Mouse (Mus musculus): Measurements from ENCODE around the gene Dtx4. TPM values are rescaled to one million over a fixed set of nuclear protein-coding genes. Genes with fewer than 3 reads are reported as not detected.

Gene Dtx4
- polyA plus RNA-seq, 1 experiment from 2014 or later, result 39.8 TPM

DNA sequence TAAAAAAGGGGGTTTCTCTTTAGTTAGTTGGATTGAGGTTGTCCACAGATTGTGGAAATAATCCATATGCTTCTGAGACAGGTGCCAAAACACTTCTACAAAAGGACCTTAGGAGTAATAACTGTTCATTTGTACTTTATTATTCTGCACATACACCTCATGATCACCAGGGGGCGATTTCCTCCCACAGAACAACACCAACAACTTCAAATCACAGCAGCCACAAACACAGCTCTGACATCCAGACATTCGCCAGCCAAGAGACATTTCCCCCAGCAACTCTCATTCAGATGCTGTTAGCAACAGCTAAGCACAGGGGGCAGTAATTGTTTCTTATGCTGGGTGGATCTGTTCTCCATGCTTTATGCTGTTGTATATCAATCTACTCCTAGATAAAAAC is 68.2 kb downstream of the Dtx4 start:
- Histone ChIP-seq H3K27me3 (ENCODE audit: control insufficient read depth, insufficient read depth, low read length) (no peaks in the 10 kb centered on the region), H3K9ac (ENCODE audit: low read length) (no peak overlapping the region), H3K27ac (ENCODE audit: low read depth, low read length) (no peak overlapping the region), H3K36me3 (ENCODE audit: control insufficient read depth, insufficient read depth, low read length) (no peaks in the 10 kb centered on the region), H3K4me2 (ENCODE audit: low read depth, low read length, severe bottlenecking) (no peak overlapping the region), H3K9me3 (ENCODE audit: control insufficient read depth, low read length) (no peaks in the 10 kb centered on the region), H3K4me3 (ENCODE audit: low read depth, low read length) (no peak overlapping the region), H3K4me1 (replicated peaks; ENCODE audit: control insufficient read depth, insufficient read depth, low read length) (no peaks in the 10 kb centered on the region)
- DNase-seq (ENCODE audit: low spot score), result no peak
- WGBS, result 7% methylated on average over 2 of the region's 2 CpGs
- ATAC-seq (replicated peaks; ENCODE audit: low FRiP score), result peak; percentile 76

DNA sequence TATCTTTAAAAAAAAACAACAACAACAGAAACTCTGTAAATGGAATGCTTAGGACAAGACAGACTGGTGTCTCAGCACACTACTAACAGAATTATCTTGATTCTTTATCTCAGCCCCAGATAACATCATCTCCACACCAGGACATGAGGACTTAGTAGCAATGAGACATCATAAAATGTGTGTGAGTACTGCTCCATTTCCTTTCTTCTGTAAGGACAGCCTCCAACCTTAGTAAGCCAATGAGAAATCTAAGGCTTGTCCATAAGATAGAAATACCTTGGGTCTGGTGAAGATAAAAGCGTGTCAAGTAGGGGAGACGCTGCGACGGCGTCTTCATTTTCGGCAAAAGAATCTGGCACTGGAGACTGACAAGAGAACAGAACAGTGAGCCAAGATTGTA is 73.6 kb downstream of the Dtx4 start, which contains the start of gene Pfpl:
Pfpl (plus strand) TSS at position 301 of the 400 bp plus-strand sequence.
- no peak for ATAC-seq (replicated peaks; ENCODE audit: low FRiP score)
- H3K9me3 ChIP-seq (ENCODE audit: control insufficient read depth, low read length), result no peaks in the 10 kb centered on the region
- no peak within 1 kb of the TSS for H3K9ac ChIP-seq (ENCODE audit: low read length)
- WGBS, result 92% methylated on average over 6 of the region's 6 CpGs
- H3K27me3 ChIP-seq (ENCODE audit: control insufficient read depth, insufficient read depth, low read length), result no peaks in the 10 kb centered on the region
- H3K36me3 ChIP-seq (ENCODE audit: control insufficient read depth, insufficient read depth, low read length), result no peaks in the 10 kb centered on the region
- no peak within 1 kb of the TSS for H3K27ac ChIP-seq (ENCODE audit: low read depth, low read length)
- no peak within 1 kb of the TSS for H3K4me2 ChIP-seq (ENCODE audit: low read depth, low read length, severe bottlenecking)
- no peak within 1 kb of the TSS for H3K4me3 ChIP-seq (ENCODE audit: low read depth, low read length)
- no peaks in the 10 kb centered on the region for H3K4me1 ChIP-seq (replicated peaks; ENCODE audit: control insufficient read depth, insufficient read depth, low read length)
- DNase-seq (ENCODE audit: low spot score), result no peak

DNA sequence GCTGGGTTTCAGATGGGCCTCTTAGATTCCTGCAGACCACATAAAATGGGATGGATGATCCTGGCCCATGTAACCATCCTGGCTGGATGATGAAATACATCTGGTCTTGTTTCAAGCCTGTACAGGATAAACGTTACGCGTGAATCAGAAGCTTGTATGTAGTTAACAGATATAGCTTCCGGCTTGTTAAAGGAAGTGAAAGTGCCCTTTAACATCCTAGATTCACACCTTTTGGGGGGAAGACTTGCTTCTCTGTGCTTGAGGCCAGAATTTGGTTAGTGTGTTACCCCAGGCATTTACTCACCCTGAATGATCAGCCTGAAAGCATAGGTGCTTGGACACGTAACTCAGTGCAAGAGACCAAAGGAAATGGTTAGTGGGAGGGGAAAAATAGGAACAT is 74.2 kb downstream of the Dtx4 start:
- no peaks in the 10 kb centered on the region for H3K4me1 ChIP-seq (replicated peaks; ENCODE audit: control insufficient read depth, insufficient read depth, low read length)
- no peaks in the 10 kb centered on the region for H3K9me3 ChIP-seq (ENCODE audit: control insufficient read depth, low read length)
- H3K9ac ChIP-seq (ENCODE audit: low read length), result no peak overlapping the region
- no peak for ATAC-seq (replicated peaks; ENCODE audit: low FRiP score)
- no peak overlapping the region for H3K4me3 ChIP-seq (ENCODE audit: low read depth, low read length)
- no peak overlapping the region for H3K27ac ChIP-seq (ENCODE audit: low read depth, low read length)
- WGBS, result 93% methylated on average over 5 of the region's 5 CpGs
- DNase-seq (ENCODE audit: low spot score), result no peak
- H3K27me3 ChIP-seq (ENCODE audit: control insufficient read depth, insufficient read depth, low read length), result no peaks in the 10 kb centered on the region
- no peak overlapping the region for H3K4me2 ChIP-seq (ENCODE audit: low read depth, low read length, severe bottlenecking)
- no peaks in the 10 kb centered on the region for H3K36me3 ChIP-seq (ENCODE audit: control insufficient read depth, insufficient read depth, low read length)

DNA sequence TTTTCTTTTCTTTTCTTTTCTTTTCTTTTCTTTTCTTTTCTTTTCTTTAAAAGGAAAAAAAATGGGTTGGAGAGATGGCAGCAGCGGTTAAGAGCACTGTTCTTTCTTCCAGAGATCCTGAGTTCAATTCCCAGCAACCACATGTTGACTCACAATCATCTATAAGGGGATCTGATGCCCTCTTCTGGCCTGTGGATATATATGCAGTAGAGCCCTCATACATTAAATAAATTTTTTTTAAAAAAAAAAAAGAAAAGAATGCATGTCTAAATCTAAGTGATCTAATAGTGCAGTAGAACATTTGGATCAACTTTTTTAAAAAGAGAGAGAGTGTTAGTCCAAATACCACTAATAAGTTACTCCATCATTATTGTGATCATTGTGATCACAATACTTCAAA is 79.6 kb downstream of the Dtx4 start:
- Histone ChIP-seq H3K27ac (ENCODE audit: low read depth, low read length) (no peak overlapping the region), H3K4me3 (ENCODE audit: low read depth, low read length) (no peak overlapping the region), H3K36me3 (ENCODE audit: control insufficient read depth, insufficient read depth, low read length) (no peaks in the 10 kb centered on the region), H3K4me2 (ENCODE audit: low read depth, low read length, severe bottlenecking) (no peak overlapping the region), H3K27me3 (ENCODE audit: control insufficient read depth, insufficient read depth, low read length) (no peaks in the 10 kb centered on the region), H3K4me1 (replicated peaks; ENCODE audit: control insufficient read depth, insufficient read depth, low read length) (no peaks in the 10 kb centered on the region), H3K9ac (ENCODE audit: low read length) (no peak overlapping the region), H3K9me3 (ENCODE audit: control insufficient read depth, low read length) (no peaks in the 10 kb centered on the region)
- WGBS, result 56% methylated on average over 1 of the region's 1 CpGs
- ATAC-seq (replicated peaks; ENCODE audit: low FRiP score) (no peak), DNase-seq (ENCODE audit: low spot score) (no peak)

DNA sequence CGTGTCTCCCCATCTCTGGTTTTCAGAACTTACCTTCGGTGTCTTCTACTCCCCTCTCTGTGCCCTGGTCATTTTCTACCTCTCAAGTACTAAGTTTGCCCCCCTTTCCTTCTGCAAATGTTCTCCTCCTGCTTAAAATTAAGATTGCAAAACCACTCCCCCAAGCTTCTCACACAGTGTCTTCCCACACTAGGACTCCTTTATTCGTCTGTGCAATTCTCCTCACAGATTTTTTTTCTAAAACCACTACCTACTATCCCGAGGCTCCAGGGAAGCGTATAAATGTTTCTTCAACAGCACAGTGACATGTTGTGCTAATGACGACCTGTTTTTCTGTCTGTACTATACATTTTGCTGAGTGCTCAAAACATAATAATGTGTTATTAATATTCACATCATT is 80.7 kb downstream of the Dtx4 start:
- 83% methylated on average over 6 of the region's 6 CpGs for WGBS
- H3K27me3 ChIP-seq (ENCODE audit: control insufficient read depth, insufficient read depth, low read length), result no peaks in the 10 kb centered on the region
- H3K4me3 ChIP-seq (ENCODE audit: low read depth, low read length), result no peak overlapping the region
- DNase-seq (ENCODE audit: low spot score) (no peak), ATAC-seq (replicated peaks; ENCODE audit: low FRiP score) (no peak)
- H3K4me1 ChIP-seq (replicated peaks; ENCODE audit: control insufficient read depth, insufficient read depth, low read length), result no peaks in the 10 kb centered on the region
- no peak overlapping the region for H3K27ac ChIP-seq (ENCODE audit: low read depth, low read length)
- H3K9ac ChIP-seq (ENCODE audit: low read length), result no peak overlapping the region
- H3K9me3 ChIP-seq (ENCODE audit: control insufficient read depth, low read length), result no peaks in the 10 kb centered on the region
- no peak overlapping the region for H3K4me2 ChIP-seq (ENCODE audit: low read depth, low read length, severe bottlenecking)
- H3K36me3 ChIP-seq (ENCODE audit: control insufficient read depth, insufficient read depth, low read length), result no peaks in the 10 kb centered on the region

DNA sequence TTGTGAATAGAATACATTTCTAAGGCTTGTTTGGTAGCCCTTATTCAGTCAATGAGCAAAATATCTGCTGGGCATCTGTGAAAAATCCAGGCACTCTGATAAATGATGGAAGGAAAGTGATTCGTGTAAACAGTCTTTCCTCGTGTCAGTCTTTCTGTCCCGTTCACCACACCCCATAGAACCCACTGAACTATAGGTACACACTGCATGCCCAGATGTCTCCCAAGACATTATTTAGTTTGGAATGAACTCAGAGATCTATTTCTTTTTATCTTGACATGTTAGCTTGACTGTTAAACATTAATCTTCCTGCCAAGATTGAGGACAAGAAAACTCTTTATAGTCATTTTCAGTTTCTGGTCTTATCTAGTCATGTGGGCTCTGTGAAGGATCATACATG is 82.9 kb downstream of the Dtx4 start:
- Histone ChIP-seq H3K9me3 (ENCODE audit: control insufficient read depth, low read length) (no peaks in the 10 kb centered on the region), H3K27ac (ENCODE audit: low read depth, low read length) (no peak overlapping the region), H3K36me3 (ENCODE audit: control insufficient read depth, insufficient read depth, low read length) (no peaks in the 10 kb centered on the region), H3K27me3 (ENCODE audit: control insufficient read depth, insufficient read depth, low read length) (no peaks in the 10 kb centered on the region), H3K9ac (ENCODE audit: low read length) (no peak overlapping the region), H3K4me3 (ENCODE audit: low read depth, low read length) (no peak overlapping the region), H3K4me1 (replicated peaks; ENCODE audit: control insufficient read depth, insufficient read depth, low read length) (no peaks in the 10 kb centered on the region), H3K4me2 (ENCODE audit: low read depth, low read length, severe bottlenecking) (no peak overlapping the region)
- 91% methylated on average over 3 of the region's 3 CpGs for WGBS
- DNase-seq (ENCODE audit: low spot score) (no peak), ATAC-seq (replicated peaks; ENCODE audit: low FRiP score) (no peak)

DNA sequence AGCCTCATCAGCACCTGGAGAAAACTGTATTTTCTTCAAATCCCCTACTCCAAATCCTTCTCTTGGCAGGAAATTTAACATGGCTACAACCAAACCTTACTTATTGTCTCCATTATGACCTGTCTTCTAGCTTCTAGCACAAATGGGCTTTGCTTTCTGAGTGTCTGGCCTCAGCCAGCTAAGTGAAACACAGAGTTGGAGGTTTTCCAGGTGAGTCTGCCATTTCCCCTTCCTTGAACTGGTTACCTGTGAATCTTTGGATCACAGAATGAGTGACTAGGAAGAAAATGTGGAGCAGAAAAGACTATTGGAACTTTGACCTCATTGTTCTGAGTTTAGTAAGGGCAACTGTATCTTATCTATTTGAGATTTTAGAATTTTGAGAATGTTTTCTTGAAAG is 83.9 kb downstream of the Dtx4 start, which contains the start of gene Olfr1441:
Olfr1441 (plus strand) TSS at position 73 of the 400 bp plus-strand sequence.
- Histone ChIP-seq H3K9me3 (ENCODE audit: control insufficient read depth, low read length) (no peaks in the 10 kb centered on the region), H3K27ac (ENCODE audit: low read depth, low read length) (no peak within 1 kb of the TSS), H3K4me3 (ENCODE audit: low read depth, low read length) (no peak within 1 kb of the TSS), H3K9ac (ENCODE audit: low read length) (no peak within 1 kb of the TSS), H3K4me2 (ENCODE audit: low read depth, low read length, severe bottlenecking) (no peak within 1 kb of the TSS), H3K27me3 (ENCODE audit: control insufficient read depth, insufficient read depth, low read length) (no peaks in the 10 kb centered on the region), H3K36me3 (ENCODE audit: control insufficient read depth, insufficient read depth, low read length) (no peaks in the 10 kb centered on the region), H3K4me1 (replicated peaks; ENCODE audit: control insufficient read depth, insufficient read depth, low read length) (no peaks in the 10 kb centered on the region)
- ATAC-seq (replicated peaks; ENCODE audit: low FRiP score) (no peak), DNase-seq (ENCODE audit: low spot score) (no peak)

Other genes with a start within 250 kb of the Dtx4 start
- not detected in 2 replicates for gene Olfr235, start 240.4 kb downstream of the Dtx4 start, polyA plus RNA-seq (2014; fragmentation: Nextera tagmentation; extraction: Ambion mirVana)
- gene Olfr1434, start 221.6 kb downstream of the Dtx4 start, polyA plus RNA-seq (2014; fragmentation: Nextera tagmentation; extraction: Ambion mirVana), result not detected in 2 replicates
- gene Olfr1436, start 202.3 kb downstream of the Dtx4 start, polyA plus RNA-seq (2014; fragmentation: Nextera tagmentation; extraction: Ambion mirVana), result not detected in 2 replicates
- not detected in 2 replicates for gene Olfr1437, start 176.4 kb downstream of the Dtx4 start, polyA plus RNA-seq (2014; fragmentation: Nextera tagmentation; extraction: Ambion mirVana)
- gene Olfr1438-ps1, start 165.5 kb downstream of the Dtx4 start, polyA plus RNA-seq (2014; fragmentation: Nextera tagmentation; extraction: Ambion mirVana), result not detected in 2 replicates
- gene Olfr1440, start 114.2 kb downstream of the Dtx4 start, polyA plus RNA-seq (2014; fragmentation: Nextera tagmentation; extraction: Ambion mirVana), result not detected in 2 replicates
- gene Olfr1441, start 84.0 kb downstream of the Dtx4 start, polyA plus RNA-seq (2014; fragmentation: Nextera tagmentation; extraction: Ambion mirVana), result not detected in 2 replicates
- not detected in 2 replicates for gene Pfpl, start 73.5 kb downstream of the Dtx4 start, polyA plus RNA-seq (2014; fragmentation: Nextera tagmentation; extraction: Ambion mirVana)
- gene Mpeg1, start 40.7 kb downstream of the Dtx4 start, polyA plus RNA-seq (2014; fragmentation: Nextera tagmentation; extraction: Ambion mirVana), result 0.28 and 0.41 TPM in 2 replicates
- 25.0 and 28.7 TPM in 2 replicates for gene Fam111a, start 44.3 kb upstream of the Dtx4 start, polyA plus RNA-seq (2014; fragmentation: Nextera tagmentation; extraction: Ambion mirVana)
- not detected in 2 replicates for gene Gm4952, start 98.5 kb upstream of the Dtx4 start, polyA plus RNA-seq (2014; fragmentation: Nextera tagmentation; extraction: Ambion mirVana)
- gene Glyat, start 131.9 kb upstream of the Dtx4 start, polyA plus RNA-seq (2014; fragmentation: Nextera tagmentation; extraction: Ambion mirVana), result not detected in 2 replicates
- gene Olfr1442, start 169.0 kb upstream of the Dtx4 start, polyA plus RNA-seq (2014; fragmentation: Nextera tagmentation; extraction: Ambion mirVana), result not detected in 2 replicates
- gene Olfr1443, start 176.7 kb upstream of the Dtx4 start, polyA plus RNA-seq (2014; fragmentation: Nextera tagmentation; extraction: Ambion mirVana), result not detected in 2 replicates
- not detected in 2 replicates for gene Keg1, start 194.3 kb upstream of the Dtx4 start, polyA plus RNA-seq (2014; fragmentation: Nextera tagmentation; extraction: Ambion mirVana)

All from forebrain, embryonic 11.5 days (tissue).